Mouse (Mus musculus) liver, postnatal 0 days (tissue): ENCODE results near the gene Dhrs13. TPM values are rescaled to one million over a fixed set of nuclear protein-coding genes. Genes with fewer than 3 reads are reported as not detected.

Experiments used
- ATAC-seq: fragments of 200-750 bp; cut with Nextera tagmentation; 2 replicates; pipeline ENCODE4 v1.8.0; 2017; ENCODE audit warnings: mild to moderate bottlenecking, moderate library complexity
- DNase-seq: peaks from one replicate; pipeline ENCODE4 v3.0.0-alpha.2; 2016
- H3K27ac ChIP-seq: fragments of 300-500 bp; sonication (generic); 2 replicates; pipeline ENCODE4 v1.5.1; 2014; ENCODE audit warnings: antibody characterized with exemption, moderate library complexity, mild to moderate bottlenecking, low read depth
- H3K27me3 ChIP-seq: fragments of 300-500 bp; sonication (generic); 2 replicates; pipeline ENCODE4 v1.6.1; 2014; ENCODE audit warnings: low read length, control low read depth, mixed read lengths; ENCODE audit not compliant: insufficient read depth
- H3K36me3 ChIP-seq: fragments of 300-500 bp; sonication (generic); replicated peaks from 2 replicates; pipeline ENCODE4 v1.6.1; 2014; ENCODE audit warnings: mild to moderate bottlenecking, control low read depth, low read length, moderate library complexity, mixed read lengths; ENCODE audit not compliant: insufficient read depth
- H3K4me1 ChIP-seq: fragments of 300-500 bp; sonication (generic); 2 replicates; pipeline ENCODE4 v1.6.1; 2014; ENCODE audit warnings: antibody characterized with exemption, mild to moderate bottlenecking, control low read depth; ENCODE audit not compliant: insufficient read depth
- H3K4me2 ChIP-seq: fragments of 300-500 bp; sonication (generic); 2 replicates; pipeline ENCODE4 v1.6.1; 2014; ENCODE audit warnings: low read depth, mild to moderate bottlenecking, low read length, moderate library complexity, mixed read lengths
- H3K4me3 ChIP-seq: fragments of 300-500 bp; sonication (generic); 2 replicates; pipeline ENCODE4 v1.5.1; 2014; ENCODE audit warnings: low read depth, low read length
- H3K9ac ChIP-seq: fragments of 300-500 bp; sonication (generic); replicated peaks from 2 replicates; pipeline ENCODE4 v1.6.1; 2014; ENCODE audit warnings: mild to moderate bottlenecking, moderate library complexity
- H3K9me3 ChIP-seq: fragments of 300-500 bp; sonication (generic); 2 replicates; pipeline ENCODE4 v1.6.1; 2016; ENCODE audit warnings: mild to moderate bottlenecking, control low read depth, low read length, mixed read lengths
- CTCF ChIP-seq: sonication (generic); IDR thresholded peaks from 2 replicates; pipeline ENCODE4 v1.5.1; 2016; ENCODE audit warnings: antibody characterized with exemption, low read depth
- EP300 ChIP-seq: IDR thresholded peaks from 2 replicates; pipeline ENCODE4 v1.6.1; 2016; ENCODE audit warnings: antibody characterized with exemption, low read depth, mild to moderate bottlenecking
- WGBS: fragments of 180-500 bp; shearing (Covaris S2); extraction: QIAGEN DNeasy Blood & Tissue Kit; methylation state at CpG from one replicate; pipeline ENCODE4 v1.1.7; 2014; ENCODE audit not compliant: insufficient replicate concordance; 5-methylcytosine and 5-hydroxymethylcytosine counted together
- polyA plus RNA-seq: library from polyadenylated mRNA; unstranded; fragments of >200 nt; fragmentation: Nextera tagmentation; extraction: Ambion mirVana; gene quantifications from 2 replicates; pipeline ENCODE4 v1.2.1, GENCODE M21; 2015

Gene Dhrs13
- polyA plus RNA-seq, 1 experiment from 2014 or later: 9.2 TPM

DNA sequence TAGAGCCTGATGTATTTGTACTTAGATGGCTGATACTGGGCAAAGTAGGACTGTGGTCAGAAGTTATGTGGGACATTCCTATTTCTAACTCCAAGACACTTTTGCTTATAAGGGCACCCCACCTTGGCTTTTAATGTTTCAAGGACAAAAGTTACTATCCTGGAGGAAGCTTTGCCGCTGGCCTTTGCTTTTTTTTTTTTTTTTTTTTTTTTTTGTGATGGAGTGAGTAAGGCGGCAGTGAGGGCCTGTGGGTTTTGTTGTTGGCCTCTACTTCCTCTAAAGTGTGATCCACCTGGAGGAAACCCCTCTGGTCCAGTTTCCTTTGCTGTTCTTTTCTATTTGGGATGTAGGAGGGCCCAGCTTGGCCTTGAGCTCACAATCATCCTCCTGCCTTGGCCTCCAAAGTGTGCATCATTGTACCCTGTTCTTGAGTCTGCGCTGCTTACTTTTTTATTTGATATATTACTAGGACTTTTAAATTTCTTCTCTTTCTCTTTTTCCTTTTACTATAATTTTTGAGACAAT lies 46.5 kb upstream of the Dhrs13 start:
- H3K9me3 ChIP-seq: no peaks in the 10 kb centered on the region
- 69% methylated on average over 3 of the region's 3 CpGs for WGBS
- peaks cover 30% of the 10 kb centered on the region for H3K36me3 ChIP-seq
- H3K4me1 ChIP-seq: peaks cover 9% of the 10 kb centered on the region; the same call in 1 of the 2 replicates
- H3K4me2 ChIP-seq: peak overlapping the region; percentile 88
- ATAC-seq (no peak), DNase-seq (no peak)
- H3K9ac ChIP-seq: no peak overlapping the region
- H3K27ac ChIP-seq: no peak overlapping the region
- peak overlapping the region; percentile 93 for H3K4me3 ChIP-seq
- H3K27me3 ChIP-seq: no peaks in the 10 kb centered on the region
- no peak for TF ChIP-seq CTCF
- TF ChIP-seq EP300: no peak

DNA sequence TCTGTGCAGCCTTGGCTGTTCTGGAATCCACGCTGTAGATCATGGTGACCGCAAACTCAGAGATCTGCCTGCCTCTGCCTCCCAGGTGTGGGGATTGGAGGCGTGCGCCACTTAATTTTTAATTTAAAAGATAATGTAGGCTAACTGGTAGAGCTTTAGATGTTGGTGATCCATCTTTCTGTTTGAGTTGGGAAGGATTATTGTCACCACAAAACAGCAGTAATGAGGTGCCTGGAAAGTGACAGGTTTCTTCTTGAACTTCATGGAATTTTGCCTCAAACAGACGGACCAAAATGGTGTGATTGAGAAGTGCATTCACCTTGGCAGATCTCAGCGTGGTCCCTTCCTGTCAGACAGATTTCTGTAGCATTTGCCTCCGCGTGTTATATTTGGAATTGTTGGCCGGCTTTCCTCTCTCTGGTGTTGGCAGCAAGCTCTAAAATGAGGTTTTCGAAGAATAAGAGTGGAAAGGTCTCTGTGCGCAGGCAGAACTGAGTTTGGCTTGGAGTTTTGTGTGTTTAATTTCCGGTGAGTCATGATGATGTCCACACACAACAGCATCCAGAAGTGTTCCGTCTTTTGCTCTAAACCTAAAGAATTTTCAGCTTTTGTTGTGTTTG lies 42.9 kb upstream of the Dhrs13 start:
- no peaks in the 10 kb centered on the region for H3K27me3 ChIP-seq
- no peak overlapping the region for H3K27ac ChIP-seq
- no peak overlapping the region for H3K4me3 ChIP-seq
- 0 out of 2 replicates have a peak, but pooled peaks cover 6% of the 10 kb centered on the region for H3K4me1 ChIP-seq
- H3K36me3 ChIP-seq: peaks cover 35% of the 10 kb centered on the region
- TF ChIP-seq CTCF: no peak
- TF ChIP-seq EP300: no peak
- H3K9ac ChIP-seq: no peak overlapping the region
- DNase-seq (no peak), ATAC-seq (no peak)
- WGBS: 91% methylated on average over 13 of the region's 13 CpGs
- no peaks in the 10 kb centered on the region for H3K9me3 ChIP-seq
- no peak overlapping the region for H3K4me2 ChIP-seq

DNA sequence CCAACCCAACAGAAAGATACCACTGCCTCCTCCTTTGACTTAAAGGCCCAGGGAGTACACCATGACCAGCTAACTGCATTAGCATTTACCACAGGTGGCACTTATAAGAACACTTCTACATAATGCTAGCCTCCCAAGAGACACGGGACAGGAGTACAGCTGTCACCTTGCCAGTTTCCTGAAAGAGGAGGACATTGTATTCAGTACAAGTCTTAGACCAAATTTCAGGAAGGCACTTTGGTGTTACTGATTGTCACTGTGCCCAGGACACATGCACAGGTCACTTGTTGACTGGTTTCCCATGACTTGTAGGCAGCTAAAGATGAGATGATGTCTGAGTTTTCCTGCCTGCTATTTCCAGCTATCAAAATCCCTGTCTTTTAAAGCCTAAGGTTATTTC lies 36.5 kb upstream of the Dhrs13 start:
- 54% methylated on average over 1 of the region's 1 CpGs for WGBS
- Histone ChIP-seq H3K4me1 (no peaks in the 10 kb centered on the region), H3K27ac (no peak overlapping the region), H3K4me2 (no peak overlapping the region), H3K4me3 (no peak overlapping the region), H3K9ac (no peak overlapping the region), H3K9me3 (no peaks in the 10 kb centered on the region), H3K27me3 (no peaks in the 10 kb centered on the region), H3K36me3 (peaks cover 26% of the 10 kb centered on the region; the same call in 1 of the 2 replicates)
- no peak for DNase-seq
- ATAC-seq: no peak
- TF ChIP-seq CTCF (no peak), EP300 (no peak)

DNA sequence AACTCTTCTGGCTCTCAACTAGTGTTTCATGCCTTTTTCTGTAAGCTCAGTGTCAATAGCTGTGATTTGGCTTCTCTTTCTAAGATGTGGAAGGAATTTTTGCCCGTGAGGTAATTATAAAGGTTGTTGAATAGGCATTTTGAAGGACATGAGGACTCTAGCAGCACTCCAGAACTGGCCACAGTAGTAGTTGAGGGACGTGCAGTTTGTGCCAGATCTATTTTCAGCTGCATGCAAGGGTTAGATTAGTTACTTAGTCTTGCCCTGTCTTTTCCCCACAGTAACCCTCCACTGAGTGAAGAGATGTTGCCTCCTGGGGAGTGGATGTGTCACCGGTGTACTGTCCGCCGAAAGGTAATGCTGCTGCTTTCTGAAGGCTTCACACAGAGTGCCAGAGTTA lies 25.6 kb upstream of the Dhrs13 start:
- Histone ChIP-seq H3K4me3 (no peak overlapping the region), H3K9me3 (no peaks in the 10 kb centered on the region), H3K27ac (no peak overlapping the region), H3K4me2 (no peak overlapping the region), H3K27me3 (no peaks in the 10 kb centered on the region), H3K36me3 (peaks cover 62% of the 10 kb centered on the region), H3K9ac (no peak overlapping the region), H3K4me1 (no peaks in the 10 kb centered on the region)
- ATAC-seq (no peak), DNase-seq (no peak)
- TF ChIP-seq CTCF (no peak), EP300 (no peak)
- 91% methylated on average over 5 of the region's 5 CpGs for WGBS

DNA sequence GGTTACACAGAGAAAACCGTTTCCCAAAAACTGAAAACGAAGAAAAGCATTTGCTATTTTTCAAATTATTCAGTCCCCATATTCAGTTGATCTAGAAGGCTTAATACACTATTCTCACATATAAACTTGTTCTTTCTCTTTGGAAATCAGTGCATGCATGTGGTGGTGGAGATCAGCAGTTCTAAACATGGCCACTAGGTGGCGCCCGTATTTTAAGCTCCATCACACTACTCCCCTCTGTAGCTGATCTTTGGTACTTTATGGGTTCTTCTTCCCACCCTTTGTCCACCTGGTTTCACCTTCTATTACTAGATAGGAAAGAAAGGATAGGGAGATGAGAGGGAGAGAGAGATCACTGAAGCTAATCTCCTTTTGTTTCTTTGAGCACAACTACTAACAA lies 12.4 kb upstream of the Dhrs13 start:
- peak; percentile 58; the same call in 1 of the 2 replicates for ATAC-seq
- Histone ChIP-seq H3K9me3 (no peaks in the 10 kb centered on the region), H3K27ac (no peak overlapping the region), H3K4me1 (no peaks in the 10 kb centered on the region), H3K9ac (no peak overlapping the region), H3K4me2 (no peak overlapping the region), H3K4me3 (no peak overlapping the region), H3K27me3 (no peaks in the 10 kb centered on the region), H3K36me3 (peaks cover 76% of the 10 kb centered on the region)
- 15% methylated on average over 4 of the region's 4 CpGs for WGBS
- TF ChIP-seq CTCF (peak; percentile 96), EP300 (no peak)
- DNase-seq: peak; percentile 84

DNA sequence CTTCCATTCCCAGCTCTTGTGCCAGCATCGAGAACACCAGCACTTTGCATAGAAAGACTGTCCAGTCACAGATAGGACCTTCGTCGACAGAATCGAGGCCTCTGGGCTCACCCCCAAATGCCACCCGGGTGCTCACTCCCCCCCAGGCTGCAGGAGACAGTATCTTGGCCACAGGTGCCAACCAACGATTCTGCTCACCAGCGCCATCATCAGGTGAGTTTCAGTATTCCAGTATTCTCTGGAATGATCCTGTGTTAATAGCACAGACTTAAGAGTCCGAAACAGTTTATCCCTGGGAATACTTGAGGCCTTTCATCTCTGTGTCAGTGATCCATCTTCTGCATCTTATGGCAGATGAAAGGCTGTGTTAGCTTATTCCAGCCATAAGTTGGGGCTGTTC lies 8.5 kb upstream of the Dhrs13 start:
- Histone ChIP-seq H3K27me3 (no peaks in the 10 kb centered on the region), H3K9me3 (no peaks in the 10 kb centered on the region), H3K36me3 (peaks cover 69% of the 10 kb centered on the region), H3K4me2 (no peak overlapping the region), H3K4me1 (no peaks in the 10 kb centered on the region), H3K27ac (no peak overlapping the region), H3K9ac (no peak overlapping the region), H3K4me3 (no peak overlapping the region)
- ATAC-seq (no peak), DNase-seq (peak; percentile 56)
- TF ChIP-seq EP300 (no peak), CTCF (peak; percentile 59)
- WGBS: 81% methylated on average over 8 of the region's 8 CpGs
